Comparison of ENCODE assay signal across 9 mouse cellular contexts in genomic region chr16:30984826-30985545, GRCm38 (mm10).
DNase-seq lines count a peak whose midpoint lies in the region; ATAC-seq lines count a peak whose summit lies in the region.
"Had no signal": no experiment of that assay in that cellular context is flagged by ENCODE, and none has a peak within 500 bp of the region (broad histone marks: within the 10 kb centered on the region; RNA-seq: fewer than 3 reads in every experiment).

No protein-coding gene starts in this region.

- no peak overlapping the region for H3K9ac ChIP-seq in forebrain, embryonic 15.5 days (replicated peaks)
- H3K9ac ChIP-seq in forebrain, embryonic 12.5 days = no peak overlapping the region
- 0 out of 2 replicates have a peak overlapping the region, but pooled peaks have one; percentile 6 for H3K9ac ChIP-seq in midbrain, embryonic 13.5 days (replicated peaks)

- H3K4me3 ChIP-seq in forebrain, embryonic 10.5 days = no peak overlapping the region
- H3K4me3 ChIP-seq in forebrain, embryonic 15.5 days = no peak overlapping the region
- no peak overlapping the region for H3K4me3 ChIP-seq in forebrain, embryonic 12.5 days (replicated peaks)
- H3K4me3 ChIP-seq in midbrain, embryonic 13.5 days (replicated peaks) = no peak overlapping the region

- H3K36me3 ChIP-seq in forebrain, embryonic 10.5 days (replicated peaks) = no peaks in the 10 kb centered on the region
- H3K36me3 ChIP-seq in forebrain, embryonic 15.5 days = no peaks in the 10 kb centered on the region
- H3K36me3 ChIP-seq in forebrain, embryonic 12.5 days (replicated peaks) = no peaks in the 10 kb centered on the region
- H3K36me3 ChIP-seq in midbrain, embryonic 13.5 days = no peaks in the 10 kb centered on the region

- no peaks in the 10 kb centered on the region for H3K27me3 ChIP-seq in forebrain, embryonic 10.5 days (ENCODE audit: poor library complexity, severe bottlenecking)
- H3K27me3 ChIP-seq in forebrain, embryonic 15.5 days = no peaks in the 10 kb centered on the region
- H3K27me3 ChIP-seq in forebrain, embryonic 12.5 days = no peaks in the 10 kb centered on the region
- no peaks in the 10 kb centered on the region for H3K27me3 ChIP-seq in midbrain, embryonic 13.5 days
- H3K27me3 ChIP-seq: Patski had no signal

- WGBS in forebrain, embryonic 10.5 days = 26% methylated on average over 17 of the region's 17 CpGs
- WGBS in forebrain, embryonic 15.5 days = 20% methylated on average over 17 of the region's 17 CpGs
- 23% methylated on average over 17 of the region's 17 CpGs for WGBS in forebrain, embryonic 12.5 days
- 24% methylated on average over 17 of the region's 17 CpGs for WGBS in midbrain, embryonic 13.5 days

- H3K4me2 ChIP-seq in forebrain, embryonic 15.5 days (replicated peaks) = no peak overlapping the region
- no peak overlapping the region for H3K4me2 ChIP-seq in forebrain, embryonic 12.5 days
- H3K4me2 ChIP-seq in midbrain, embryonic 13.5 days (replicated peaks) = no peak overlapping the region

- H3K9me3 ChIP-seq in forebrain, embryonic 10.5 days = no peaks in the 10 kb centered on the region
- H3K9me3 ChIP-seq in forebrain, embryonic 15.5 days = no peaks in the 10 kb centered on the region
- H3K9me3 ChIP-seq in forebrain, embryonic 12.5 days = no peaks in the 10 kb centered on the region
- H3K9me3 ChIP-seq in midbrain, embryonic 13.5 days = no peaks in the 10 kb centered on the region

- DNase-seq in forebrain, embryonic 10.5 days (ENCODE audit: extremely low spot score, low spot score) = no peak
- peak; percentile 46 for DNase-seq in layer of hippocampus, adult 11-12 months (ENCODE audit: low spot score)
- no peak for DNase-seq in layer of hippocampus, adult 9-10 months (ENCODE audit: low spot score)
- no peak for DNase-seq in urinary bladder, adult 18-20 months (ENCODE audit: low spot score in 2 of 2)
- DNase-seq in B cell, adult 2 months = no peak

- no peak for ATAC-seq in forebrain, embryonic 15.5 days (replicated peaks)
- no peak for ATAC-seq in forebrain, embryonic 12.5 days (ENCODE audit: low FRiP score)
- no peak for ATAC-seq in midbrain, embryonic 13.5 days
- ATAC-seq: Patski had no signal

- H3K27ac ChIP-seq in forebrain, embryonic 10.5 days = peak overlapping the region; percentile 76
- H3K27ac ChIP-seq in forebrain, embryonic 15.5 days (replicated peaks) = no peak overlapping the region
- H3K27ac ChIP-seq in forebrain, embryonic 12.5 days = 0 out of 2 replicates have a peak overlapping the region, but pooled peaks have one; percentile 42
- H3K27ac ChIP-seq in midbrain, embryonic 13.5 days = peak overlapping the region; percentile 19

- H3K4me1 ChIP-seq in forebrain, embryonic 10.5 days = peaks cover 20% of the 10 kb centered on the region
- 0 out of 2 replicates have a peak, but pooled peaks cover 9% of the 10 kb centered on the region for H3K4me1 ChIP-seq in forebrain, embryonic 15.5 days
- H3K4me1 ChIP-seq in forebrain, embryonic 12.5 days = peaks cover 13% of the 10 kb centered on the region
- H3K4me1 ChIP-seq in midbrain, embryonic 13.5 days (replicated peaks) = peaks cover 23% of the 10 kb centered on the region
